Mouse (Mus musculus) heart, postnatal 0 days (tissue): ENCODE measurements around the gene Msh6. TPM values are rescaled to one million over a fixed set of nuclear protein-coding genes. Genes with fewer than 3 reads are reported as not detected.
"Not testable (repeated sequence)": the region's sequence is repeated elsewhere in the genome, so short reads cannot be mapped to it uniquely, and the experiment has no call there.

Experiments
- ATAC-seq: fragments of 200-750 bp; cut with Nextera tagmentation; 2 replicates; pipeline ENCODE4 v1.8.0; 2017; ENCODE audit warnings: low read depth, moderate number of reproducible peaks, moderate library complexity; ENCODE audit not compliant: insufficient read depth
- DNase-seq: peaks from one replicate; pipeline ENCODE4 v3.0.0-alpha.2; 2016; ENCODE audit warnings: low spot score
- H3K27ac ChIP-seq: fragments of 300-500 bp; sonication (generic); 2 replicates; pipeline ENCODE4 v1.5.1; 2014; ENCODE audit warnings: low read depth, mild to moderate bottlenecking
- H3K27me3 ChIP-seq: fragments of 300-500 bp; sonication (generic); 2 replicates; pipeline ENCODE4 v1.6.1; 2014; ENCODE audit warnings: low read length, mixed read lengths; ENCODE audit not compliant: control insufficient read depth, insufficient read depth
- H3K36me3 ChIP-seq: fragments of 300-500 bp; sonication (generic); replicated peaks from 2 replicates; pipeline ENCODE4 v1.6.1; 2014; ENCODE audit warnings: low read length, mixed read lengths; ENCODE audit not compliant: control insufficient read depth, insufficient read depth
- H3K4me1 ChIP-seq: fragments of 300-500 bp; sonication (generic); 2 replicates; pipeline ENCODE4 v1.6.1; 2014; ENCODE audit warnings: antibody characterized with exemption; ENCODE audit not compliant: control insufficient read depth, insufficient read depth
- H3K4me2 ChIP-seq: fragments of 300-500 bp; sonication (generic); 2 replicates; pipeline ENCODE4 v1.6.1; 2014; ENCODE audit warnings: low read depth, mild to moderate bottlenecking, low read length, moderate library complexity
- H3K4me3 ChIP-seq: fragments of 300-500 bp; sonication (generic); 2 replicates; pipeline ENCODE4 v1.5.1; 2014; ENCODE audit warnings: low read depth, low read length
- H3K9ac ChIP-seq: fragments of 300-500 bp; sonication (generic); replicated peaks from 2 replicates; pipeline ENCODE4 v1.6.1; 2014; ENCODE audit warnings: low read depth, low read length, mixed read lengths
- H3K9me3 ChIP-seq: fragments of 300-500 bp; sonication (generic); replicated peaks from 2 replicates; pipeline ENCODE4 v1.6.1; 2016; ENCODE audit warnings: low read length; ENCODE audit not compliant: control insufficient read depth
- CTCF ChIP-seq: IDR thresholded peaks from 2 replicates; pipeline ENCODE4 v1.5.1; 2016; ENCODE audit warnings: antibody characterized with exemption, control low read depth, low read depth
- EP300 ChIP-seq: IDR thresholded peaks from 2 replicates; pipeline ENCODE4 v1.6.1; 2016; ENCODE audit warnings: antibody characterized with exemption, low read depth
- WGBS: fragments of 180-500 bp; shearing (Covaris S2); extraction: QIAGEN DNeasy Blood & Tissue Kit; methylation state at CpG from one replicate; pipeline ENCODE4 v1.1.7; 2014; 5-methylcytosine and 5-hydroxymethylcytosine counted together
- polyA plus RNA-seq: library from polyadenylated mRNA; unstranded; fragments of >200 nt; fragmentation: Nextera tagmentation; extraction: Ambion mirVana; gene quantifications from 2 replicates; pipeline ENCODE4 v1.2.1, GENCODE M21; 2015
- total RNA-seq: library from RNA; depleted of rRNA; stranded (reverse); fragments of >200 nt; gene quantifications from 2 replicates; pipeline ENCODE4 v1.2.3, GENCODE M21; 2014; ENCODE audit warnings: low replicate concordance

Gene Msh6
- total and polyA plus RNA-seq, 2 experiments from 2014 or later = 8.6 to 22.2 TPM

- Histone ChIP-seq H3K9ac (no peak overlapping the region), H3K4me3 (no peak overlapping the region), H3K4me1 (no peaks in the 10 kb centered on the region), H3K4me2 (no peak overlapping the region), H3K27ac (no peak overlapping the region), H3K9me3 (0 out of 2 replicates have a peak, but pooled peaks cover 5% of the 10 kb centered on the region), H3K36me3 (no peaks in the 10 kb centered on the region), H3K27me3 (no peaks in the 10 kb centered on the region)
- ATAC-seq = no peak
- no peak for DNase-seq
- TF ChIP-seq CTCF (no peak), EP300 (no peak)
- 62% methylated on average over 12 of the region's 12 CpGs for WGBS
Observed at GRCm38 (mm10) chr17:87957096-87957840, 17.6 kb upstream of the Msh6 start.

GRCm38 (mm10) chr17:87958283-87958682 is 16.6 kb upstream of the Msh6 start:
- Histone ChIP-seq H3K36me3 (no peaks in the 10 kb centered on the region), H3K27ac (no peak overlapping the region), H3K4me3 (no peak overlapping the region), H3K9ac (no peak overlapping the region), H3K4me1 (no peaks in the 10 kb centered on the region), H3K27me3 (no peaks in the 10 kb centered on the region), H3K9me3 (0 out of 2 replicates have a peak, but pooled peaks cover 5% of the 10 kb centered on the region), H3K4me2 (no peak overlapping the region)
- WGBS = 60% methylated on average over 8 of the region's 8 CpGs
- DNase-seq = no peak
- TF ChIP-seq CTCF (no peak), EP300 (no peak)
- ATAC-seq = no peak

GRCm38 (mm10) chr17:87959406-87959805 is 15.5 kb upstream of the Msh6 start:
- WGBS = 93% methylated on average over 11 of the region's 11 CpGs
- not testable (repeated sequence) for DNase-seq, ATAC-seq

GRCm38 (mm10) chr17:87959931-87960330 is 14.9 kb upstream of the Msh6 start:
- 85% methylated on average over 5 of the region's 5 CpGs for WGBS

More at GRCm38 (mm10) chr17:87959406-87959805, 15.5 kb upstream of the Msh6 start:
- not testable (repeated sequence) for H3K9ac ChIP-seq, H3K27me3 ChIP-seq, H3K4me2 ChIP-seq, H3K9me3 ChIP-seq, H3K4me1 ChIP-seq, H3K27ac ChIP-seq, H3K36me3 ChIP-seq, H3K4me3 ChIP-seq

GRCm38 (mm10) chr17:87963081-87964075 is 11.5 kb upstream of the Msh6 start:
- Histone ChIP-seq H3K27ac (no peak overlapping the region), H3K9me3 (0 out of 2 replicates have a peak, but pooled peaks cover 5% of the 10 kb centered on the region), H3K9ac (no peak overlapping the region), H3K4me1 (no peaks in the 10 kb centered on the region), H3K27me3 (no peaks in the 10 kb centered on the region), H3K36me3 (no peaks in the 10 kb centered on the region), H3K4me2 (no peak overlapping the region), H3K4me3 (no peak overlapping the region)
- ATAC-seq (no peak), DNase-seq (no peak)
- WGBS = 87% methylated on average over 13 of the region's 14 CpGs
- TF ChIP-seq EP300 = no peak
- TF ChIP-seq CTCF = no peak

More at GRCm38 (mm10) chr17:87959931-87960330, 14.9 kb upstream of the Msh6 start:
- H3K9me3 ChIP-seq, H3K9ac ChIP-seq, H3K4me3 ChIP-seq, ATAC-seq, H3K4me1 ChIP-seq, H3K27me3 ChIP-seq, H3K36me3 ChIP-seq, DNase-seq, H3K27ac ChIP-seq, H3K4me2 ChIP-seq: not testable (repeated sequence)

- not testable (repeated sequence) for H3K4me2 ChIP-seq, H3K27ac ChIP-seq, H3K9ac ChIP-seq, H3K9me3 ChIP-seq, DNase-seq, H3K4me3 ChIP-seq, H3K36me3 ChIP-seq, H3K4me1 ChIP-seq, H3K27me3 ChIP-seq
- WGBS = 42% methylated on average over 6 of the region's 8 CpGs
- peak; percentile 69; the same call in 1 of the 2 replicates for ATAC-seq
Observed at GRCm38 (mm10) chr17:87968483-87968926, 6.4 kb upstream of the Msh6 start.

GRCm38 (mm10) chr17:87971696-87972591 is 2.9 kb upstream of the Msh6 start:
- not testable (repeated sequence) for H3K27me3 ChIP-seq, H3K4me2 ChIP-seq, H3K36me3 ChIP-seq, DNase-seq, H3K9me3 ChIP-seq, ATAC-seq, H3K27ac ChIP-seq, H3K9ac ChIP-seq, H3K4me3 ChIP-seq
- 71% methylated on average over 15 of the region's 15 CpGs for WGBS
- H3K4me1 ChIP-seq = peaks cover 15% of the 10 kb centered on the region
